Mouse (Mus musculus): ENCODE results near the gene Cyp26b1. TPM values are rescaled to one million over a fixed set of nuclear protein-coding genes. Genes with fewer than 3 reads are reported as not detected.
A peak's percentile ranks its signal among the peaks of the same experiment; 100 is the strongest.

The Cyp26b1 gene
- polyA plus RNA-seq, 1 experiment from 2014 or later = 1.7 TPM

- peak overlapping the region; percentile 81 for H3K4me2 ChIP-seq
- H3K27ac ChIP-seq (ENCODE audit: low read depth, low read length) = no peak overlapping the region
- peaks cover 94% of the 10 kb centered on the region for H3K27me3 ChIP-seq (ENCODE audit: control insufficient read depth, insufficient read depth, low read length)
- no peak overlapping the region for H3K9ac ChIP-seq (ENCODE audit: low read depth, low read length)
- no peak for ATAC-seq (replicated peaks; ENCODE audit: insufficient number of reproducible peaks, low FRiP score, low TSS enrichment)
- WGBS (ENCODE audit: insufficient replicate concordance) = 2% methylated on average over 48 of the region's 48 CpGs
- peak overlapping the region; percentile 42 for H3K4me3 ChIP-seq (ENCODE audit: low read depth, low read length)
- H3K36me3 ChIP-seq (ENCODE audit: control insufficient read depth, insufficient read depth, low read length) = no peaks in the 10 kb centered on the region
- peaks cover 36% of the 10 kb centered on the region for H3K4me1 ChIP-seq (ENCODE audit: control insufficient read depth, insufficient read depth, low read length)
- H3K9me3 ChIP-seq (replicated peaks; ENCODE audit: control insufficient read depth, low read length) = no peaks in the 10 kb centered on the region
Observed at GRCm38 (mm10) chr6:84583841-84584782, 9.6 kb downstream of the Cyp26b1 start.

GRCm38 (mm10) chr6:84583371-84583770, 10.3 kb downstream of the Cyp26b1 start:
- Histone ChIP-seq H3K27me3 (ENCODE audit: control insufficient read depth, insufficient read depth, low read length) (peaks cover 87% of the 10 kb centered on the region), H3K36me3 (ENCODE audit: control insufficient read depth, insufficient read depth, low read length) (no peaks in the 10 kb centered on the region), H3K4me1 (ENCODE audit: control insufficient read depth, insufficient read depth, low read length) (peaks cover 35% of the 10 kb centered on the region), H3K27ac (ENCODE audit: low read depth, low read length) (no peak overlapping the region), H3K9ac (ENCODE audit: low read depth, low read length) (no peak overlapping the region), H3K4me3 (ENCODE audit: low read depth, low read length) (peak overlapping the region; percentile 42), H3K9me3 (replicated peaks; ENCODE audit: control insufficient read depth, low read length) (no peaks in the 10 kb centered on the region), H3K4me2 (peak overlapping the region; percentile 81)
- ATAC-seq (replicated peaks; ENCODE audit: insufficient number of reproducible peaks, low FRiP score, low TSS enrichment) = 0 out of 2 replicates have a peak, but pooled peaks have one; percentile 19
- WGBS (ENCODE audit: insufficient replicate concordance) = under 1% methylated on average over 26 of the region's 26 CpGs

- H3K4me3 ChIP-seq (ENCODE audit: low read depth, low read length) = no peak overlapping the region; the same call in 1 of the 2 replicates
- H3K9me3 ChIP-seq (replicated peaks; ENCODE audit: control insufficient read depth, low read length) = no peaks in the 10 kb centered on the region
- no peak overlapping the region for H3K9ac ChIP-seq (ENCODE audit: low read depth, low read length)
- no peak for ATAC-seq (replicated peaks; ENCODE audit: insufficient number of reproducible peaks, low FRiP score, low TSS enrichment)
- H3K4me1 ChIP-seq (ENCODE audit: control insufficient read depth, insufficient read depth, low read length) = peaks cover 33% of the 10 kb centered on the region
- H3K27ac ChIP-seq (ENCODE audit: low read depth, low read length) = no peak overlapping the region
- no peaks in the 10 kb centered on the region for H3K36me3 ChIP-seq (ENCODE audit: control insufficient read depth, insufficient read depth, low read length)
- H3K27me3 ChIP-seq (ENCODE audit: control insufficient read depth, insufficient read depth, low read length) = peaks cover 82% of the 10 kb centered on the region
- 21% methylated on average over 5 of the region's 5 CpGs for WGBS (ENCODE audit: insufficient replicate concordance)
- H3K4me2 ChIP-seq = peak overlapping the region; percentile 81
Observed at GRCm38 (mm10) chr6:84582826-84583225, 10.9 kb downstream of the Cyp26b1 start.

- WGBS (ENCODE audit: insufficient replicate concordance) = 51% methylated on average over 9 of the region's 9 CpGs
- Histone ChIP-seq H3K4me3 (ENCODE audit: low read depth, low read length) (no peak overlapping the region), H3K27me3 (ENCODE audit: control insufficient read depth, insufficient read depth, low read length) (peaks cover 77% of the 10 kb centered on the region), H3K9ac (ENCODE audit: low read depth, low read length) (no peak overlapping the region), H3K27ac (ENCODE audit: low read depth, low read length) (no peak overlapping the region), H3K4me1 (ENCODE audit: control insufficient read depth, insufficient read depth, low read length) (peaks cover 32% of the 10 kb centered on the region), H3K4me2 (no peak overlapping the region), H3K9me3 (replicated peaks; ENCODE audit: control insufficient read depth, low read length) (no peaks in the 10 kb centered on the region), H3K36me3 (ENCODE audit: control insufficient read depth, insufficient read depth, low read length) (no peaks in the 10 kb centered on the region)
- ATAC-seq (replicated peaks; ENCODE audit: insufficient number of reproducible peaks, low FRiP score, low TSS enrichment) = no peak
Observed at GRCm38 (mm10) chr6:84581833-84582445, 11.8 kb downstream of the Cyp26b1 start.

GRCm38 (mm10) chr6:84580979-84581832, 12.5 kb downstream of the Cyp26b1 start:
- Histone ChIP-seq H3K27ac (ENCODE audit: low read depth, low read length) (no peak overlapping the region), H3K27me3 (ENCODE audit: control insufficient read depth, insufficient read depth, low read length) (peaks cover 74% of the 10 kb centered on the region), H3K4me2 (no peak overlapping the region), H3K36me3 (ENCODE audit: control insufficient read depth, insufficient read depth, low read length) (no peaks in the 10 kb centered on the region), H3K4me3 (ENCODE audit: low read depth, low read length) (no peak overlapping the region), H3K9me3 (replicated peaks; ENCODE audit: control insufficient read depth, low read length) (no peaks in the 10 kb centered on the region), H3K9ac (ENCODE audit: low read depth, low read length) (no peak overlapping the region), H3K4me1 (ENCODE audit: control insufficient read depth, insufficient read depth, low read length) (peaks cover 32% of the 10 kb centered on the region)
- 45% methylated on average over 6 of the region's 6 CpGs for WGBS (ENCODE audit: insufficient replicate concordance)
- ATAC-seq (replicated peaks; ENCODE audit: insufficient number of reproducible peaks, low FRiP score, low TSS enrichment) = no peak

GRCm38 (mm10) chr6:84579508-84579907, 14.2 kb downstream of the Cyp26b1 start:
- Histone ChIP-seq H3K4me3 (ENCODE audit: low read depth, low read length) (no peak overlapping the region), H3K4me1 (ENCODE audit: control insufficient read depth, insufficient read depth, low read length) (peaks cover 22% of the 10 kb centered on the region)

GRCm38 (mm10) chr6:84578928-84579327, 14.8 kb downstream of the Cyp26b1 start:
- 16% methylated on average over 5 of the region's 5 CpGs for WGBS (ENCODE audit: insufficient replicate concordance)
- ATAC-seq (replicated peaks; ENCODE audit: insufficient number of reproducible peaks, low FRiP score, low TSS enrichment) = no peak

More at GRCm38 (mm10) chr6:84579508-84579907, 14.2 kb downstream of the Cyp26b1 start:
- Histone ChIP-seq H3K27me3 (ENCODE audit: control insufficient read depth, insufficient read depth, low read length) (peaks cover 71% of the 10 kb centered on the region), H3K36me3 (ENCODE audit: control insufficient read depth, insufficient read depth, low read length) (no peaks in the 10 kb centered on the region), H3K9me3 (replicated peaks; ENCODE audit: control insufficient read depth, low read length) (no peaks in the 10 kb centered on the region), H3K27ac (ENCODE audit: low read depth, low read length) (no peak overlapping the region), H3K4me2 (no peak overlapping the region), H3K9ac (ENCODE audit: low read depth, low read length) (no peak overlapping the region)
- 61% methylated on average over 8 of the region's 8 CpGs for WGBS (ENCODE audit: insufficient replicate concordance)
- ATAC-seq (replicated peaks; ENCODE audit: insufficient number of reproducible peaks, low FRiP score, low TSS enrichment) = no peak

GRCm38 (mm10) chr6:84577898-84578297, 15.8 kb downstream of the Cyp26b1 start:
- WGBS (ENCODE audit: insufficient replicate concordance) = 65% methylated on average over 4 of the region's 4 CpGs
- H3K36me3 ChIP-seq (ENCODE audit: control insufficient read depth, insufficient read depth, low read length) = no peaks in the 10 kb centered on the region
- H3K27me3 ChIP-seq (ENCODE audit: control insufficient read depth, insufficient read depth, low read length) = peaks cover 60% of the 10 kb centered on the region
- no peak overlapping the region for H3K4me2 ChIP-seq
- H3K4me1 ChIP-seq (ENCODE audit: control insufficient read depth, insufficient read depth, low read length) = peaks cover 9% of the 10 kb centered on the region
- H3K4me3 ChIP-seq (ENCODE audit: low read depth, low read length) = no peak overlapping the region
- no peak overlapping the region for H3K27ac ChIP-seq (ENCODE audit: low read depth, low read length)
- no peaks in the 10 kb centered on the region for H3K9me3 ChIP-seq (replicated peaks; ENCODE audit: control insufficient read depth, low read length)
- no peak for ATAC-seq (replicated peaks; ENCODE audit: insufficient number of reproducible peaks, low FRiP score, low TSS enrichment)
- no peak overlapping the region for H3K9ac ChIP-seq (ENCODE audit: low read depth, low read length)

More at GRCm38 (mm10) chr6:84578928-84579327, 14.8 kb downstream of the Cyp26b1 start:
- H3K9ac ChIP-seq (ENCODE audit: low read depth, low read length) = no peak overlapping the region
- no peaks in the 10 kb centered on the region for H3K9me3 ChIP-seq (replicated peaks; ENCODE audit: control insufficient read depth, low read length)
- H3K27ac ChIP-seq (ENCODE audit: low read depth, low read length) = no peak overlapping the region
- H3K36me3 ChIP-seq (ENCODE audit: control insufficient read depth, insufficient read depth, low read length) = no peaks in the 10 kb centered on the region
- H3K4me3 ChIP-seq (ENCODE audit: low read depth, low read length) = no peak overlapping the region
- no peak overlapping the region for H3K4me2 ChIP-seq
- peaks cover 16% of the 10 kb centered on the region for H3K4me1 ChIP-seq (ENCODE audit: control insufficient read depth, insufficient read depth, low read length)
- peaks cover 69% of the 10 kb centered on the region for H3K27me3 ChIP-seq (ENCODE audit: control insufficient read depth, insufficient read depth, low read length)

All from heart, embryonic 11.5 days (tissue).